Mouse (Mus musculus) spleen, postnatal 10 days (tissue): ENCODE results near the gene Slc25a29.
A peak's percentile ranks its signal among the peaks of the same experiment; 100 is the strongest.
"Not testable (repeated sequence)": the region's sequence is repeated elsewhere in the genome, so short reads cannot be mapped to it uniquely, and the experiment has no call there.

Experiments
- DNase-seq, 2 experiments: peaks; one replicate each; pipeline ENCODE4 v3.0.0; 2021 to 2022; ENCODE audit warnings: low spot score in 2 of 2

Slc25a29 gene

GRCm38 (mm10) chr12:108835840-108836409 lies at the start of gene Slc25a29, which contains the start of gene Slc25a47:
TSS of gene Slc25a29 (minus strand) at chr12:108835883.
TSS of gene Slc25a47 (plus strand) at chr12:108836046.
- peak; percentile 88 to 95 for DNase-seq

GRCm38 (mm10) chr12:108882776-108883175 lies 47.1 kb upstream of the Slc25a29 start:
- DNase-seq, result no peak

- DNase-seq, result no peak
Measured at GRCm38 (mm10) chr12:108881192-108881591, 45.5 kb upstream of the Slc25a29 start.

- DNase-seq, result no peak
Measured at GRCm38 (mm10) chr12:108880606-108881005, 44.9 kb upstream of the Slc25a29 start.

GRCm38 (mm10) chr12:108879138-108879537 lies 43.5 kb upstream of the Slc25a29 start:
- no peak for DNase-seq

- no peak for DNase-seq
Measured at GRCm38 (mm10) chr12:108873122-108873521, 37.4 kb upstream of the Slc25a29 start.

GRCm38 (mm10) chr12:108869575-108869974 lies 33.9 kb upstream of the Slc25a29 start:
- peak in 1 of 2 experiments; percentile 53 for DNase-seq

- no peak for DNase-seq
Measured at GRCm38 (mm10) chr12:108865007-108865494, 29.4 kb upstream of the Slc25a29 start.

- DNase-seq, result no peak
Measured at GRCm38 (mm10) chr12:108858486-108858885, 22.8 kb upstream of the Slc25a29 start.

- DNase-seq, result no peak
Measured at GRCm38 (mm10) chr12:108857589-108858184, 22.0 kb upstream of the Slc25a29 start.

GRCm38 (mm10) chr12:108857109-108857508 lies 21.4 kb upstream of the Slc25a29 start:
- DNase-seq, result no peak

- no peak for DNase-seq
Measured at GRCm38 (mm10) chr12:108856186-108856585, 20.5 kb upstream of the Slc25a29 start.

GRCm38 (mm10) chr12:108855081-108855480 lies 19.4 kb upstream of the Slc25a29 start:
- DNase-seq, result no peak

GRCm38 (mm10) chr12:108852822-108853221 lies 17.1 kb upstream of the Slc25a29 start:
- DNase-seq, result no peak

GRCm38 (mm10) chr12:108850886-108851285 lies 15.2 kb upstream of the Slc25a29 start:
- no peak for DNase-seq

GRCm38 (mm10) chr12:108850129-108850528 lies 14.4 kb upstream of the Slc25a29 start:
- DNase-seq, result no peak

GRCm38 (mm10) chr12:108849488-108850022 lies 13.9 kb upstream of the Slc25a29 start:
- no peak for DNase-seq

GRCm38 (mm10) chr12:108848033-108848432 lies 12.3 kb upstream of the Slc25a29 start:
- DNase-seq, result not testable (repeated sequence)

- DNase-seq, result no peak
Measured at GRCm38 (mm10) chr12:108842663-108843062, 7.0 kb upstream of the Slc25a29 start.

GRCm38 (mm10) chr12:108841181-108841580 lies 5.5 kb upstream of the Slc25a29 start:
- no peak for DNase-seq

- DNase-seq, result no peak
Measured at GRCm38 (mm10) chr12:108836722-108837121, 1.0 kb upstream of the Slc25a29 start.

GRCm38 (mm10) chr12:108835208-108835839 lies 359 bp downstream of the Slc25a29 start:
- no peak for DNase-seq

- no peak for DNase-seq
Measured at GRCm38 (mm10) chr12:108834786-108835185, 897 bp downstream of the Slc25a29 start.
